Mouse (Mus musculus): ENCODE data around the gene 1700001O22Rik. TPM values are rescaled to one million over a fixed set of nuclear protein-coding genes. Genes with fewer than 3 reads are reported as not detected.

1700001O22Rik gene
- total and polyA plus RNA-seq, 2 experiments from 2014 or later, result 1.8 to 2.4 TPM

- H3K9ac ChIP-seq (replicated peaks; ENCODE audit: low read length), result no peak overlapping the region
- H3K36me3 ChIP-seq (ENCODE audit: insufficient read depth, low read length), result peaks cover 16% of the 10 kb centered on the region
- 41% methylated on average over 5 of the region's 5 CpGs for WGBS
- H3K9me3 ChIP-seq (ENCODE audit: low read length), result no peaks in the 10 kb centered on the region
- no peak for ATAC-seq
- peak; percentile 28 for DNase-seq (ENCODE audit: low spot score)
- TF ChIP-seq CTCF (IDR thresholded peaks at IDR 0.05; ENCODE audit: low read depth), result peak; percentile 60
- H3K27ac ChIP-seq, result no peak overlapping the region
- H3K4me2 ChIP-seq (ENCODE audit: low read depth, low read length), result no peak overlapping the region
- 0 out of 2 replicates have a peak, but pooled peaks cover 6% of the 10 kb centered on the region for H3K4me1 ChIP-seq (ENCODE audit: insufficient read depth, low read length)
- no peaks in the 10 kb centered on the region for H3K27me3 ChIP-seq (ENCODE audit: insufficient read depth, low read length)
- no peak overlapping the region for H3K4me3 ChIP-seq (ENCODE audit: low read length)
Observed at GRCm38 (mm10) chr2:30829315-30829714, 25.9 kb upstream of the 1700001O22Rik start.

GRCm38 (mm10) chr2:30827749-30828475 is 24.5 kb upstream of the 1700001O22Rik start:
- H3K27ac ChIP-seq, result peak overlapping the region; percentile 71
- peak overlapping the region; percentile 64 for H3K9ac ChIP-seq (replicated peaks; ENCODE audit: low read length)
- peaks cover 28% of the 10 kb centered on the region for H3K36me3 ChIP-seq (ENCODE audit: insufficient read depth, low read length)
- ATAC-seq, result peak; percentile 92
- 0 out of 2 replicates have a peak, but pooled peaks cover 6% of the 10 kb centered on the region for H3K4me1 ChIP-seq (ENCODE audit: insufficient read depth, low read length)
- H3K4me3 ChIP-seq (ENCODE audit: low read length), result peak overlapping the region; percentile 83
- WGBS, result under 1% methylated on average over 63 of the region's 63 CpGs
- H3K9me3 ChIP-seq (ENCODE audit: low read length), result no peaks in the 10 kb centered on the region
- H3K4me2 ChIP-seq (ENCODE audit: low read depth, low read length), result peak overlapping the region; percentile 65
- H3K27me3 ChIP-seq (ENCODE audit: insufficient read depth, low read length), result no peaks in the 10 kb centered on the region
- peak; percentile 95 for DNase-seq (ENCODE audit: low spot score)
- peak; percentile 97 for TF ChIP-seq CTCF (IDR thresholded peaks at IDR 0.05; ENCODE audit: low read depth)

- Histone ChIP-seq H3K27me3 (ENCODE audit: insufficient read depth, low read length) (no peaks in the 10 kb centered on the region), H3K4me1 (ENCODE audit: insufficient read depth, low read length) (0 out of 2 replicates have a peak, but pooled peaks cover 6% of the 10 kb centered on the region), H3K36me3 (ENCODE audit: insufficient read depth, low read length) (peaks cover 36% of the 10 kb centered on the region), H3K4me2 (ENCODE audit: low read depth, low read length) (peak overlapping the region; percentile 65), H3K9ac (replicated peaks; ENCODE audit: low read length) (peak overlapping the region; percentile 64), H3K9me3 (ENCODE audit: low read length) (no peaks in the 10 kb centered on the region), H3K4me3 (ENCODE audit: low read length) (peak overlapping the region; percentile 83), H3K27ac (peak overlapping the region; percentile 71)
- peak; percentile 74 for DNase-seq (ENCODE audit: low spot score)
- 35% methylated on average over 26 of the region's 26 CpGs for WGBS
- TF ChIP-seq CTCF (IDR thresholded peaks at IDR 0.05; ENCODE audit: low read depth), result peak; percentile 60
- ATAC-seq, result peak; percentile 6
Observed at GRCm38 (mm10) chr2:30826825-30827748, 23.6 kb upstream of the 1700001O22Rik start.

- Histone ChIP-seq H3K36me3 (ENCODE audit: insufficient read depth, low read length) (peaks cover 55% of the 10 kb centered on the region), H3K27me3 (ENCODE audit: insufficient read depth, low read length) (no peaks in the 10 kb centered on the region), H3K4me3 (ENCODE audit: low read length) (no peak overlapping the region), H3K27ac (peak overlapping the region; percentile 26; the same call in 1 of the 2 replicates), H3K9ac (replicated peaks; ENCODE audit: low read length) (no peak overlapping the region), H3K9me3 (ENCODE audit: low read length) (no peaks in the 10 kb centered on the region), H3K4me1 (ENCODE audit: insufficient read depth, low read length) (0 out of 2 replicates have a peak, but pooled peaks cover 6% of the 10 kb centered on the region), H3K4me2 (ENCODE audit: low read depth, low read length) (no peak overlapping the region)
- peak; percentile 82 for DNase-seq (ENCODE audit: low spot score)
- ATAC-seq, result peak; percentile 59
- 64% methylated on average over 13 of the region's 13 CpGs for WGBS
- TF ChIP-seq CTCF (IDR thresholded peaks at IDR 0.05; ENCODE audit: low read depth), result 0 out of 2 replicates have a peak, but pooled peaks have one; percentile 3
Observed at GRCm38 (mm10) chr2:30823385-30824153, 20.1 kb upstream of the 1700001O22Rik start.

- Histone ChIP-seq H3K4me1 (ENCODE audit: insufficient read depth, low read length) (0 out of 2 replicates have a peak, but pooled peaks cover 6% of the 10 kb centered on the region), H3K4me3 (ENCODE audit: low read length) (no peak overlapping the region), H3K36me3 (ENCODE audit: insufficient read depth, low read length) (peaks cover 55% of the 10 kb centered on the region), H3K4me2 (ENCODE audit: low read depth, low read length) (no peak overlapping the region), H3K27ac (peak overlapping the region; percentile 26; the same call in 1 of the 2 replicates), H3K9me3 (ENCODE audit: low read length) (no peaks in the 10 kb centered on the region), H3K9ac (replicated peaks; ENCODE audit: low read length) (no peak overlapping the region), H3K27me3 (ENCODE audit: insufficient read depth, low read length) (no peaks in the 10 kb centered on the region)
- 87% methylated on average over 8 of the region's 8 CpGs for WGBS
- ATAC-seq (no peak), DNase-seq (ENCODE audit: low spot score) (no peak)
- no peak for TF ChIP-seq CTCF (IDR thresholded peaks at IDR 0.05; ENCODE audit: low read depth)
Observed at GRCm38 (mm10) chr2:30822460-30822859, 19.0 kb upstream of the 1700001O22Rik start.

- Histone ChIP-seq H3K4me3 (ENCODE audit: low read length) (no peak overlapping the region), H3K9me3 (ENCODE audit: low read length) (no peaks in the 10 kb centered on the region), H3K9ac (replicated peaks; ENCODE audit: low read length) (no peak overlapping the region), H3K4me2 (ENCODE audit: low read depth, low read length) (no peak overlapping the region), H3K36me3 (ENCODE audit: insufficient read depth, low read length) (peaks cover 62% of the 10 kb centered on the region), H3K27ac (no peak overlapping the region), H3K4me1 (ENCODE audit: insufficient read depth, low read length) (no peaks in the 10 kb centered on the region), H3K27me3 (ENCODE audit: insufficient read depth, low read length) (no peaks in the 10 kb centered on the region)
- WGBS, result 98% methylated on average over 3 of the region's 3 CpGs
- DNase-seq (ENCODE audit: low spot score) (no peak), ATAC-seq (no peak)
- peak; percentile 56 for TF ChIP-seq CTCF (IDR thresholded peaks at IDR 0.05; ENCODE audit: low read depth)
Observed at GRCm38 (mm10) chr2:30821073-30821472, 17.6 kb upstream of the 1700001O22Rik start.

Data from hindbrain, postnatal 0 days (tissue).